ENCODE assay signal across 8 mouse cellular contexts in the genomic region with DNA sequence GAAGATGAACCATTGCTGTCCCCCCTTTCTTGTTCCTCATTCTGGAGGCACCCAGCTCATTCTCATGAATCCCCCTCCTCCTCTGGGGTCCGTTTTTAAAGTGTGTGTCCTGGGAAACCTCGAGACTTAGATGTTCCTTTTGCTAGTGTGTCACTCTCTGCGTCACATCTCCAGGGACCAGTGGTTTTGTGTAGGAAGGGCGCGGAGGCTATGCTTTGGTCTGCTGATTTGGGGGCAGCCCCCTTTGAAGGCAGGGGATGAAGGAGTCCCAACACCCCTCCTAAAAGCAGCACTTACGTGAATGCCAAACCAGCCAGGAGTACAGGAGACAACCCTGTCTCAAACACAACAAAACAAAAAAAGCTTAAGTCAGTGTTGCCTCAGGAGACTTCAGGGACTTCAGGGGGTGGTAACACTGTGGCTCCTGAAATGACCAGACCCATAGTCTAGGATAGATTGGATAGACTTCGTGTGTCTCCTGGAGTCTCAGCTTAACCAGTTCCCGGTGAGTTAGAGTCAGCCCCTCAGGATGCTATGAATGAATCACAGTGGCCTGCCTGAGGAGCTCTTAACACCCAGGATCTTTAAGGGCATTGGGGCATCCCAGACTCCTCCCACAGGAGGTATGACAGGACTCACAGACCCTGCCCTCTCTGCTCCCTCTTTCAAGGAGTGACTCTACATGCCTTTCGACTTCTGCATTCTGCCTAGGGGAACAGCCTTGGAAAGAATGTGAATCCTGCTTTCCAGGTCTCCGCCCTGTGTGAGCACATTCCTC. TPM values are rescaled to one million over a fixed set of nuclear protein-coding genes. Genes with fewer than 3 reads are reported as not detected.
DNase-seq lines count a peak whose midpoint lies in the region; ATAC-seq lines count a peak whose summit lies in the region.

No protein-coding gene starts in this region.

- peak overlapping the region; percentile 85 for H3K9ac ChIP-seq in kidney, embryonic 14.5 days (ENCODE audit: low read depth, low read length)

- ATAC-seq in kidney, embryonic 14.5 days (ENCODE audit: low FRiP score, low TSS enrichment) = peak; percentile 16

- H3K9me3 ChIP-seq in kidney, embryonic 14.5 days (ENCODE audit: control insufficient read depth, low read length) = no peaks in the 10 kb centered on the region

- 5% methylated on average over 10 of the region's 10 CpGs for WGBS in kidney, embryonic 14.5 days

- peak overlapping the region; percentile 61; the same call in 1 of the 2 replicates for H3K27ac ChIP-seq in kidney, embryonic 14.5 days (ENCODE audit: low read depth, low read length)

- H3K4me3 ChIP-seq in kidney, embryonic 14.5 days (ENCODE audit: low read length) = peak overlapping the region; percentile 82

- DNase-seq in cerebellum, adult 18-20 months = peak; percentile 66 to 76
- no peak for DNase-seq in cerebellum, postnatal 4 days (ENCODE audit: low spot score in 2 of 2)
- DNase-seq in embryo, embryonic 11 days = peak; percentile 63
- peak; percentile 92 for DNase-seq in heart, adult 8-10 months (ENCODE audit: low spot score)
- peak; percentile 94 for DNase-seq in lung, postnatal 36 days
- peak; percentile 23 for DNase-seq in retina, postnatal 1 day
- no peak for DNase-seq in right cerebral cortex, postnatal 25 days

- peaks cover 28% of the 10 kb centered on the region for H3K4me1 ChIP-seq in kidney, embryonic 14.5 days (ENCODE audit: control insufficient read depth, insufficient read depth, low read length)

- H3K27me3 ChIP-seq in kidney, embryonic 14.5 days (ENCODE audit: control insufficient read depth, insufficient read depth, low read length) = no peaks in the 10 kb centered on the region

- H3K4me2 ChIP-seq in kidney, embryonic 14.5 days (replicated peaks; ENCODE audit: low read depth, low read length) = peak overlapping the region; percentile 62

- H3K36me3 ChIP-seq in kidney, embryonic 14.5 days (ENCODE audit: control insufficient read depth, insufficient read depth, low read length) = peaks cover 29% of the 10 kb centered on the region

RNA-seq across cellular contexts. Expression of a gene that starts 1.3 kb away (rescaled TPM):
- total RNA-seq in heart, adult 8-10 months (2022) = 10 to 100 TPM; 88.7 to 99.1 (median 92.3) TPM
- 38.3 and 46.0 TPM in 2 replicates for polyA plus RNA-seq in kidney, embryonic 14.5 days (2014; fragmentation: Nextera tagmentation; extraction: Ambion mirVana)

RNA-seq across cellular contexts. Expression of a gene that starts 28.4 kb away (rescaled TPM):
- total RNA-seq in heart, adult 8-10 months (2022) = 10 to 100 TPM; 14.7 to 17.1 (median 15.4) TPM
- 0.89 and 2.0 TPM in 2 replicates for polyA plus RNA-seq in kidney, embryonic 14.5 days (2014; fragmentation: Nextera tagmentation; extraction: Ambion mirVana)

RNA-seq across cellular contexts. Expression of a gene that starts 36.4 kb away (rescaled TPM):
- 10 to 100 TPM; 22.3 to 28.0 (median 25.8) TPM for total RNA-seq in heart, adult 8-10 months (2022)
- 7.2 and 12.4 TPM in 2 replicates for polyA plus RNA-seq in kidney, embryonic 14.5 days (2014; fragmentation: Nextera tagmentation; extraction: Ambion mirVana)

RNA-seq across cellular contexts. Expression of a gene that starts 42.2 kb away (rescaled TPM):
- 10 to 100 TPM; 32.9 to 35.9 (median 34.4) TPM for total RNA-seq in heart, adult 8-10 months (2022)
- polyA plus RNA-seq in kidney, embryonic 14.5 days (2014; fragmentation: Nextera tagmentation; extraction: Ambion mirVana) = 16.4 and 19.7 TPM in 2 replicates

RNA-seq across cellular contexts. Expression of a gene that starts 51.7 kb away (rescaled TPM):
- total RNA-seq in heart, adult 8-10 months (2022) = not detected
- 0.93 TPM in 1 of 2 replicates, not detected in the other for polyA plus RNA-seq in kidney, embryonic 14.5 days (2014; fragmentation: Nextera tagmentation; extraction: Ambion mirVana)

Comparison
In these comparisons a context has a peak if more than half of its experiments do, and no peak if none do; other contexts are left out.
1. DNase-seq: peak in cerebellum, adult 18-20 months (2 of 2), embryo, embryonic 11 days (single experiment), heart, adult 8-10 months (single experiment), lung, postnatal 36 days (single experiment) and retina, postnatal 1 day (single experiment); none in cerebellum, postnatal 4 days (0 of 2) and right cerebral cortex, postnatal 25 days (single experiment).